ENCODE assay signal across 12 mouse cellular contexts in genomic region chr9:121071050-121071449, GRCm38 (mm10).
DNase-seq lines count a peak whose midpoint lies in the region; ATAC-seq and TF ChIP-seq lines count a peak whose summit lies in the region.
"Had no signal": no experiment of that assay in that cellular context is flagged by ENCODE, and none has a peak within 500 bp of the region (broad histone marks: within the 10 kb centered on the region; RNA-seq: fewer than 3 reads in every experiment).

No protein-coding gene starts in this region.

- no peak overlapping the region for H3K4me2 ChIP-seq in hindbrain, postnatal 0 days (ENCODE audit: low read depth, low read length)
- H3K4me2 ChIP-seq in hindbrain, embryonic 13.5 days = no peak overlapping the region
- H3K4me2 ChIP-seq: liver, embryonic 11.5 days had no signal

- peaks cover 3% of the 10 kb centered on the region; the same call in 1 of the 2 replicates for H3K4me1 ChIP-seq in hindbrain, postnatal 0 days (ENCODE audit: insufficient read depth, low read length)
- H3K4me1 ChIP-seq in hindbrain, embryonic 13.5 days (replicated peaks) = peaks cover 8% of the 10 kb centered on the region

- no peaks in the 10 kb centered on the region for H3K27me3 ChIP-seq in hindbrain, postnatal 0 days (ENCODE audit: insufficient read depth, low read length)
- H3K27me3 ChIP-seq in hindbrain, embryonic 13.5 days = no peaks in the 10 kb centered on the region
- H3K27me3 ChIP-seq: CH12.LX had no signal

- H3K36me3 ChIP-seq in hindbrain, postnatal 0 days (ENCODE audit: insufficient read depth, low read length) = no peaks in the 10 kb centered on the region
- no peaks in the 10 kb centered on the region for H3K36me3 ChIP-seq in hindbrain, embryonic 13.5 days

- WGBS in hindbrain, postnatal 0 days = 59% methylated on average over 11 of the region's 11 CpGs
- WGBS in hindbrain, embryonic 13.5 days = 76% methylated on average over 11 of the region's 11 CpGs

- no peak overlapping the region for H3K9ac ChIP-seq in hindbrain, postnatal 0 days (replicated peaks; ENCODE audit: low read length)
- H3K9ac ChIP-seq in hindbrain, embryonic 13.5 days = no peak overlapping the region

- no peak for ATAC-seq in hindbrain, postnatal 0 days
- no peak for ATAC-seq in hindbrain, embryonic 13.5 days (ENCODE audit: low FRiP score)

- no peak overlapping the region for H3K4me3 ChIP-seq in hindbrain, postnatal 0 days (ENCODE audit: low read length)
- H3K4me3 ChIP-seq in hindbrain, embryonic 13.5 days = no peak overlapping the region

- H3K9me3 ChIP-seq in hindbrain, postnatal 0 days (ENCODE audit: low read length) = no peaks in the 10 kb centered on the region
- H3K9me3 ChIP-seq in hindbrain, embryonic 13.5 days = no peaks in the 10 kb centered on the region

- no peak for TF ChIP-seq CTCF in hindbrain, postnatal 0 days (IDR thresholded peaks at IDR 0.05; ENCODE audit: low read depth)

- no peak overlapping the region for H3K27ac ChIP-seq in hindbrain, postnatal 0 days
- no peak overlapping the region for H3K27ac ChIP-seq in hindbrain, embryonic 13.5 days

- DNase-seq in hindbrain, postnatal 0 days (ENCODE audit: low spot score) = peak; percentile 54
- DNase-seq in spleen, postnatal 10 days (ENCODE audit: low spot score in 2 of 2) = peak; percentile 11 to 67
- DNase-seq in spleen, adult 18-20 months = no peak
- DNase-seq in adrenal gland, postnatal 36 days = peak; percentile 81 to 84
- peak; percentile 40 to 70 for DNase-seq in spleen, postnatal 4 days (ENCODE audit: low spot score in 2 of 2)
- no peak for DNase-seq in cerebellum, postnatal 25 days
- DNase-seq: cerebellum, postnatal 36 days; kidney, postnatal 36 days; retina, postnatal 1 day had no signal

Comparison
In these comparisons a context has a peak if more than half of its experiments do, and no peak if none do; other contexts are left out.
1. DNase-seq: peak in hindbrain, postnatal 0 days (single experiment), spleen, postnatal 10 days (2 of 2), adrenal gland, postnatal 36 days (2 of 2) and spleen, postnatal 4 days (2 of 2); none in spleen, adult 18-20 months (0 of 2) and cerebellum, postnatal 25 days (0 of 2).